Mouse (Mus musculus): ENCODE data around the gene Kcnc3. TPM values are rescaled to one million over a fixed set of nuclear protein-coding genes. Genes with fewer than 3 reads are reported as not detected.

The Kcnc3 gene
- polyA plus RNA-seq, 1 experiment from 2014 or later, result 0.39 TPM

- Histone ChIP-seq H3K4me2 (replicated peaks; ENCODE audit: low read depth, low read length) (peak overlapping the region; percentile 99), H3K27ac (ENCODE audit: low read length) (no peak overlapping the region), H3K36me3 (ENCODE audit: control insufficient read depth, insufficient read depth, low read length) (no peaks in the 10 kb centered on the region), H3K9ac (replicated peaks; ENCODE audit: low read depth, low read length) (0 out of 2 replicates have a peak overlapping the region, but pooled peaks have one; percentile 10), H3K27me3 (ENCODE audit: control insufficient read depth, insufficient read depth, low read length) (peaks cover 42% of the 10 kb centered on the region), H3K4me1 (ENCODE audit: control insufficient read depth, insufficient read depth, low read length) (peaks cover 19% of the 10 kb centered on the region; the same call in 1 of the 2 replicates), H3K9me3 (ENCODE audit: control insufficient read depth, low read depth, low read length) (no peaks in the 10 kb centered on the region), H3K4me3 (ENCODE audit: low read depth, low read length) (peak overlapping the region; percentile 34; the same call in 1 of the 2 replicates)
- WGBS, result 9% methylated on average over 12 of the region's 12 CpGs
- ATAC-seq (ENCODE audit: insufficient number of reproducible peaks, insufficient read depth, low FRiP score, low read depth), result no peak
Measured at GRCm38 (mm10) chr7:44588338-44588737, 2.1 kb upstream of the Kcnc3 start.

- Histone ChIP-seq H3K4me2 (replicated peaks; ENCODE audit: low read depth, low read length) (peak overlapping the region; percentile 99), H3K27me3 (ENCODE audit: control insufficient read depth, insufficient read depth, low read length) (peaks cover 46% of the 10 kb centered on the region), H3K9me3 (ENCODE audit: control insufficient read depth, low read depth, low read length) (no peaks in the 10 kb centered on the region), H3K4me1 (ENCODE audit: control insufficient read depth, insufficient read depth, low read length) (peaks cover 22% of the 10 kb centered on the region), H3K27ac (ENCODE audit: low read length) (no peak overlapping the region), H3K36me3 (ENCODE audit: control insufficient read depth, insufficient read depth, low read length) (no peaks in the 10 kb centered on the region), H3K9ac (replicated peaks; ENCODE audit: low read depth, low read length) (no peak overlapping the region), H3K4me3 (ENCODE audit: low read depth, low read length) (peak overlapping the region; percentile 34)
- WGBS, result under 1% methylated on average over 20 of the region's 33 CpGs
- ATAC-seq (ENCODE audit: insufficient number of reproducible peaks, insufficient read depth, low FRiP score, low read depth), result peak; percentile 54
Measured at GRCm38 (mm10) chr7:44589149-44589548, 1.3 kb upstream of the Kcnc3 start.

GRCm38 (mm10) chr7:44589946-44590345 lies 518 bp upstream of the Kcnc3 start:
- H3K4me3 ChIP-seq (ENCODE audit: low read depth, low read length), result peak overlapping the region; percentile 49
- WGBS, result 2% methylated on average over 13 of the region's 13 CpGs
- ATAC-seq (ENCODE audit: insufficient number of reproducible peaks, insufficient read depth, low FRiP score, low read depth), result no peak
- H3K36me3 ChIP-seq (ENCODE audit: control insufficient read depth, insufficient read depth, low read length), result no peaks in the 10 kb centered on the region
- H3K9me3 ChIP-seq (ENCODE audit: control insufficient read depth, low read depth, low read length), result no peaks in the 10 kb centered on the region
- H3K9ac ChIP-seq (replicated peaks; ENCODE audit: low read depth, low read length), result no peak overlapping the region
- H3K4me2 ChIP-seq (replicated peaks; ENCODE audit: low read depth, low read length), result peak overlapping the region; percentile 99
- H3K4me1 ChIP-seq (ENCODE audit: control insufficient read depth, insufficient read depth, low read length), result peaks cover 22% of the 10 kb centered on the region
- peaks cover 46% of the 10 kb centered on the region for H3K27me3 ChIP-seq (ENCODE audit: control insufficient read depth, insufficient read depth, low read length)
- H3K27ac ChIP-seq (ENCODE audit: low read length), result no peak overlapping the region

GRCm38 (mm10) chr7:44591348-44592116 lies 1.1 kb downstream of the Kcnc3 start:
- Histone ChIP-seq H3K27me3 (ENCODE audit: control insufficient read depth, insufficient read depth, low read length) (peaks cover 34% of the 10 kb centered on the region), H3K4me3 (ENCODE audit: low read depth, low read length) (peak overlapping the region; percentile 49), H3K4me1 (ENCODE audit: control insufficient read depth, insufficient read depth, low read length) (peaks cover 21% of the 10 kb centered on the region), H3K27ac (ENCODE audit: low read length) (no peak overlapping the region), H3K4me2 (replicated peaks; ENCODE audit: low read depth, low read length) (peak overlapping the region; percentile 99), H3K36me3 (ENCODE audit: control insufficient read depth, insufficient read depth, low read length) (no peaks in the 10 kb centered on the region), H3K9me3 (ENCODE audit: control insufficient read depth, low read depth, low read length) (no peaks in the 10 kb centered on the region), H3K9ac (replicated peaks; ENCODE audit: low read depth, low read length) (no peak overlapping the region; the same call in 1 of the 2 replicates)
- ATAC-seq (ENCODE audit: insufficient number of reproducible peaks, insufficient read depth, low FRiP score, low read depth), result no peak
- WGBS, result under 1% methylated on average over 55 of the region's 60 CpGs

- WGBS, result 4% methylated on average over 14 of the region's 15 CpGs
- ATAC-seq (ENCODE audit: insufficient number of reproducible peaks, insufficient read depth, low FRiP score, low read depth), result no peak
- Histone ChIP-seq H3K9ac (replicated peaks; ENCODE audit: low read depth, low read length) (no peak overlapping the region), H3K27ac (ENCODE audit: low read length) (no peak overlapping the region), H3K9me3 (ENCODE audit: control insufficient read depth, low read depth, low read length) (no peaks in the 10 kb centered on the region), H3K4me2 (replicated peaks; ENCODE audit: low read depth, low read length) (no peak overlapping the region), H3K4me3 (ENCODE audit: low read depth, low read length) (no peak overlapping the region), H3K4me1 (ENCODE audit: control insufficient read depth, insufficient read depth, low read length) (peaks cover 19% of the 10 kb centered on the region), H3K27me3 (ENCODE audit: control insufficient read depth, insufficient read depth, low read length) (peaks cover 32% of the 10 kb centered on the region), H3K36me3 (ENCODE audit: control insufficient read depth, insufficient read depth, low read length) (no peaks in the 10 kb centered on the region)
Measured at GRCm38 (mm10) chr7:44593051-44593450, 2.6 kb downstream of the Kcnc3 start.

GRCm38 (mm10) chr7:44593775-44594174 lies 3.3 kb downstream of the Kcnc3 start:
- H3K4me2 ChIP-seq (replicated peaks; ENCODE audit: low read depth, low read length), result no peak overlapping the region; the same call in 1 of the 2 replicates
- H3K4me1 ChIP-seq (ENCODE audit: control insufficient read depth, insufficient read depth, low read length), result peaks cover 13% of the 10 kb centered on the region
- peaks cover 27% of the 10 kb centered on the region for H3K27me3 ChIP-seq (ENCODE audit: control insufficient read depth, insufficient read depth, low read length)
- no peaks in the 10 kb centered on the region for H3K9me3 ChIP-seq (ENCODE audit: control insufficient read depth, low read depth, low read length)
- peak; percentile 24; the same call in 1 of the 2 replicates for ATAC-seq (ENCODE audit: insufficient number of reproducible peaks, insufficient read depth, low FRiP score, low read depth)
- no peak overlapping the region for H3K4me3 ChIP-seq (ENCODE audit: low read depth, low read length)
- H3K36me3 ChIP-seq (ENCODE audit: control insufficient read depth, insufficient read depth, low read length), result no peaks in the 10 kb centered on the region
- WGBS, result under 1% methylated on average over 22 of the region's 22 CpGs
- H3K9ac ChIP-seq (replicated peaks; ENCODE audit: low read depth, low read length), result no peak overlapping the region
- no peak overlapping the region for H3K27ac ChIP-seq (ENCODE audit: low read length)

GRCm38 (mm10) chr7:44594291-44594690 lies 3.8 kb downstream of the Kcnc3 start:
- H3K9me3 ChIP-seq (ENCODE audit: control insufficient read depth, low read depth, low read length), result no peaks in the 10 kb centered on the region
- H3K4me2 ChIP-seq (replicated peaks; ENCODE audit: low read depth, low read length), result no peak overlapping the region
- no peak overlapping the region for H3K27ac ChIP-seq (ENCODE audit: low read length)
- no peaks in the 10 kb centered on the region for H3K36me3 ChIP-seq (ENCODE audit: control insufficient read depth, insufficient read depth, low read length)
- H3K4me3 ChIP-seq (ENCODE audit: low read depth, low read length), result no peak overlapping the region
- peaks cover 12% of the 10 kb centered on the region for H3K4me1 ChIP-seq (ENCODE audit: control insufficient read depth, insufficient read depth, low read length)
- no peak overlapping the region for H3K9ac ChIP-seq (replicated peaks; ENCODE audit: low read depth, low read length)
- peaks cover 27% of the 10 kb centered on the region for H3K27me3 ChIP-seq (ENCODE audit: control insufficient read depth, insufficient read depth, low read length)
- 56% methylated on average over 6 of the region's 6 CpGs for WGBS
- ATAC-seq (ENCODE audit: insufficient number of reproducible peaks, insufficient read depth, low FRiP score, low read depth), result no peak

- peaks cover 27% of the 10 kb centered on the region for H3K27me3 ChIP-seq (ENCODE audit: control insufficient read depth, insufficient read depth, low read length)
- no peak for ATAC-seq (ENCODE audit: insufficient number of reproducible peaks, insufficient read depth, low FRiP score, low read depth)
Measured at GRCm38 (mm10) chr7:44595131-44595561, 4.7 kb downstream of the Kcnc3 start.

More at GRCm38 (mm10) chr7:44595131-44595561, 4.7 kb downstream of the Kcnc3 start:
- WGBS, result 94% methylated on average over 20 of the region's 20 CpGs
- no peak overlapping the region for H3K4me2 ChIP-seq (replicated peaks; ENCODE audit: low read depth, low read length)
- H3K36me3 ChIP-seq (ENCODE audit: control insufficient read depth, insufficient read depth, low read length), result no peaks in the 10 kb centered on the region
- H3K9me3 ChIP-seq (ENCODE audit: control insufficient read depth, low read depth, low read length), result no peaks in the 10 kb centered on the region
- no peak overlapping the region for H3K4me3 ChIP-seq (ENCODE audit: low read depth, low read length)
- peaks cover 12% of the 10 kb centered on the region for H3K4me1 ChIP-seq (ENCODE audit: control insufficient read depth, insufficient read depth, low read length)
- no peak overlapping the region for H3K9ac ChIP-seq (replicated peaks; ENCODE audit: low read depth, low read length)
- no peak overlapping the region for H3K27ac ChIP-seq (ENCODE audit: low read length)
